Mouse (Mus musculus): ENCODE results near the gene 4932411N23Rik. TPM values are rescaled to one million over a fixed set of nuclear protein-coding genes. Genes with fewer than 3 reads are reported as not detected.
"Not testable (repeated sequence)": the region's sequence is repeated elsewhere in the genome, so short reads cannot be mapped to it uniquely, and the experiment has no call there.

The 4932411N23Rik gene
- total RNA-seq (2021) = not detected
- long read RNA-seq, experiment 1 = 0 reads
- long read RNA-seq, experiment 2 = 0 reads

DNA sequence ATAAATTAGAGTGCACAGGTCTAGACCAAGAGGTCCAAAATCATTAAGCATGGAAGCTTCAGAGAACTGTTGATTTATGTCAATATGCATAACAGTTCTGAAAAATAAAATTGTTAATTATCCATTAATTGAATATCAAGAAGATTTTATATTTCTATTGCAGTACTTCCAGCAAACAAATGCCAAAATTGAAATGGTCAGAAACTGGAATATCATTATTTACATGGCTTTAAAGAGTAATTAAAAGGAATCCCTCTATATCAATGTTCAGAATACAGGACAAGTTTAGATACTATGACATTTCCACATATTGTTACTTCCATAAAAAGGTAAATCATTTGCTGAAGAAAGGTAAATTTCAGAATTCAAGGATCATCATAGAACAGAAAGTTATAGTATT is at the start of gene 4932411N23Rik:
TSS of gene 4932411N23Rik (minus strand) at position 101 of the 400 bp plus-strand sequence.
- no peak for DNase-seq (ENCODE audit: low spot score in 2 of 2)

DNA sequence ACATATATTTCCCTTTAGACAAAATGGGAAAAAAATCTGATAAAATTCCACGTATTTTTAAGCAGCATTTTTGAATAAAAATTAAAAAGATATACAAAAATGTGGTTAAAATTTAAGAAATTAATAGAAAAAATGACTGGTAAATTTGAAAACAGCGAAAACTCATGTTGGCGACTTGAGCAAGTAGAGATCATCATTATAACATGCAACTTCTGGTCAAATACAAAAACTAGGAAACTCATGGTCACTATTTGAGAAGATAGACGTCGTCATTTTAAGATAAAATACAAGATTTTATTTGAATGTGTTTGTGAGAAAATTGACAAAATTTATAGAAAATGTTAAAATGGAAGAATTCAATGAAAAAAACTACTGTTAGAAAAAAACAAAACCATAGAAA is 35.8 kb downstream of the 4932411N23Rik start:
- DNase-seq (ENCODE audit: low spot score in 2 of 2) = no peak

DNA sequence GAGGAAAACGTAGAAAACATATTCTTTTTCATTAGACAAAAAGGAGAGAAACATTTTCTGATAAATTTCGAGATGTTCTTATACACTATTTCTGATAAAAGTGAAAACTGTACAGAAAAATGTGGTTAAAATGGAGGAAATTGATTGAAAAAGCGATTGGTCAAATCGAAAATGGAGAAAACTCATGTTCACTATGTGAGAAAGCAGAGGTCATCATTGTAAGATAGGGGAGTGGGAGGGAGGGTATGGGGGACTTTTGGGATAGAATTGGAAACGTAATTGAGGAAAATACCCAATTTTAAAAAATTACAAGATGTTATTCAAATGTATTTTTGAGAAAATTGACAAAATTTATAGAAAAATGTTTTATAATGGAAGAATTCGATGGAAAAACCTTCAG is 38.0 kb downstream of the 4932411N23Rik start:
- not testable (repeated sequence) for DNase-seq (ENCODE audit: low spot score in 2 of 2)

DNA sequence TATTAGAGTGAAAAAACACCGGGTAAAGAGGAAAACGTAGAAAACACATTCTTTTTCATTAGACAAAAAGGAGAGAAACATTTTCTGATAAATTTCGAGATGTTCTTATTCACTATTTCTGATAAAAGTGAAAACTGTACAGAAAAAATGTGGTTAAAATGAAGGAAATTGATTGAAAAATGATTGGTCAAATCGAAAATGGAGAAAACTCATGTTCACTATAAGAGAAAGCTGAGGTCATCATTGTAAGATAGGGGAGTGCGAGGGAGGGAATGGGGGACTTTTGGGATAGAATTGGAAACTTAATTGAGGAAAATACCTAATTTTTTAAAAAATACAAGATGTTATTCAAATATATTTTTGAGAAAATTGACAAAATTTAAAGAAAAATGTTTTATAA is 40.8 kb downstream of the 4932411N23Rik start:
- DNase-seq (ENCODE audit: low spot score in 2 of 2) = not testable (repeated sequence)

DNA sequence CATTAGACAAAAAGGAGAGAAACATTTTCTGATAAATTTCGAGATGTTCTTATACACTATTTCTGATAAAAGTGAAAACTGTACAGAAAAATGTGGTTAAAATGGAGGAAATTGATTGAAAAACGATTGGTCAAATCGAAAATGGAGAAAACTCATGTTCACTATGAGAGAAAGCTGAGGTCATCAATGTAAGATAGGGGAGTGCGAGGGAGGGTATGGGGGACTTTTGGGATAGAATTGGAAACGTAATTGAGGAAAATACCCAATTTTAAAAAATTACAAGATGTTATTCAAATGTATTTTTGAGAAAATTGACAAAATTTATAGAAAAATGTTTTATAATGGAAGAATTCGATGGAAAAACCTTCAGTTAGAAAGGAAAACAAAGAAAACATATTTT is 42.2 kb downstream of the 4932411N23Rik start:
- not testable (repeated sequence) for DNase-seq (ENCODE audit: low spot score in 2 of 2)

Other genes starting within 250 kb of the 4932411N23Rik start
- not detected for gene Gm382, start 224.1 kb upstream of the 4932411N23Rik start, total RNA-seq (2021)

Data from layer of hippocampus, postnatal 14 days (tissue).